Mouse (Mus musculus) kidney, adult 2 months (tissue): Measurements from ENCODE around the gene Rreb1.

Source experiments
- CTCF ChIP-seq: fragments of 200-500 bp; conservative IDR thresholded peaks from 2 replicates; pipeline ENCODE4 v1.5.1; 2011; ENCODE audit warnings: low read depth, mild to moderate bottlenecking, control low read depth, low read length, moderate library complexity, mixed read lengths; ENCODE audit not compliant: insufficient read depth, insufficient read length
- POLR2A ChIP-seq: fragments of 200-500 bp; IDR thresholded peaks from one replicate; pipeline ENCODE4 v1.6.1; 2011; ENCODE audit warnings: low read depth, low read length, control low read depth

GRCm38 (mm10) chr13:37792739-37793336 is 14.6 kb downstream of the Rreb1 start:
- TF ChIP-seq CTCF (no peak), POLR2A (no peak)
